Mouse (Mus musculus) layer of hippocampus, postnatal 10 days (tissue): Measurements from ENCODE around the gene Cdkn2aip. TPM values are rescaled to one million over a fixed set of nuclear protein-coding genes. Genes with fewer than 3 reads are reported as not detected.

Experiments used
- DNase-seq, 2 experiments: peaks; one replicate each; pipeline ENCODE4 v3.0.0; 2021; ENCODE audit warnings: low spot score in 2 of 2
- total RNA-seq, 2 experiments: library from RNA; stranded (reverse); gene quantifications; 2 replicates each; pipeline ENCODE4 v1.2.3; 2021

Gene Cdkn2aip
- total RNA-seq, 2 experiments from 2014 or later = 12.1 to 13.4 TPM

DNA sequence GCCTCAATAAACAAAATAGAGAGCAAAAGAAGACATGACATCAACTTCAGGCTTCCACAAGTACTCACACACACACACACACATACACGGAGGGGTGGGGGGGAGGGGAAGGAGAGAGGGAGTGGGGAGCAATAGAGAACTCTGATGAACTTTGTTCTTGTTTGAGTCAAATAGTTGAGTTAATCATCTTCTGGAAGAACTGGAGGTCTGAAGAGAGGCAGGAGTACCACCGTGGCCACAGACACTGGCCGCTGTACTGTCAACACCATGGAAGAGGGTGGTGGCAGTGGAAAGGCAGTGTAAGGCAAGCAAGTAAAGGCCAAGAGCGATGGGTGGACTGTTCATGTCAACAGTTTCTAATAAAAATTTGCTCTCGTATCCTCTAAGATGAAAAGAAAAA lies 54.3 kb downstream of the Cdkn2aip start:
- DNase-seq = no peak

Other genes with a start within 250 kb of the Cdkn2aip start
- gene Trappc11, start 180.5 kb downstream of the Cdkn2aip start, total RNA-seq = 10 to 100 TPM; 49.7 to 50.2 TPM
- gene Rwdd4a, start 180.3 kb downstream of the Cdkn2aip start, total RNA-seq = 10 to 100 TPM; 28.5 to 32.6 TPM
- gene Ing2, start 38.4 kb downstream of the Cdkn2aip start, total RNA-seq = 10 to 100 TPM; 25.6 to 26.9 TPM
- not detected for gene Cldn24, start 108.2 kb upstream of the Cdkn2aip start, total RNA-seq
- gene Cldn22, start 110.5 kb upstream of the Cdkn2aip start, total RNA-seq = under 1 TPM; 0.47 to 0.62 TPM